Mouse (Mus musculus): Measurements from ENCODE around the gene 4933427D14Rik.

4933427D14Rik gene

GRCm38 (mm10) chr11:72207204-72207833, at the start of gene 4933427D14Rik, which contains the start of gene Txndc17:
4933427D14Rik (minus strand) TSS chr11:72207459.
Txndc17 (plus strand) TSS chr11:72207547.
- DNase-seq (ENCODE audit: low spot score), result peak; percentile 88

- DNase-seq (ENCODE audit: low spot score), result no peak
Observed at GRCm38 (mm10) chr11:72256441-72256840, 49.2 kb upstream of the 4933427D14Rik start.

GRCm38 (mm10) chr11:72255629-72256028, 48.4 kb upstream of the 4933427D14Rik start:
- no peak for DNase-seq (ENCODE audit: low spot score)

- no peak for DNase-seq (ENCODE audit: low spot score)
Observed at GRCm38 (mm10) chr11:72245196-72245753, 38.0 kb upstream of the 4933427D14Rik start.

GRCm38 (mm10) chr11:72240062-72240860, 33.0 kb upstream of the 4933427D14Rik start:
- DNase-seq (ENCODE audit: low spot score), result no peak

GRCm38 (mm10) chr11:72234013-72234412, 26.8 kb upstream of the 4933427D14Rik start:
- peak; percentile 38 for DNase-seq (ENCODE audit: low spot score)

GRCm38 (mm10) chr11:72232991-72233390, 25.7 kb upstream of the 4933427D14Rik start:
- DNase-seq (ENCODE audit: low spot score), result no peak

- no peak for DNase-seq (ENCODE audit: low spot score)
Observed at GRCm38 (mm10) chr11:72232068-72232467, 24.8 kb upstream of the 4933427D14Rik start.

GRCm38 (mm10) chr11:72228513-72228912, 21.3 kb upstream of the 4933427D14Rik start:
- DNase-seq (ENCODE audit: low spot score), result no peak

GRCm38 (mm10) chr11:72226901-72227300, 19.6 kb upstream of the 4933427D14Rik start:
- DNase-seq (ENCODE audit: low spot score), result no peak

GRCm38 (mm10) chr11:72226020-72226791, 18.9 kb upstream of the 4933427D14Rik start:
- DNase-seq (ENCODE audit: low spot score), result no peak

GRCm38 (mm10) chr11:72224865-72225264, 17.6 kb upstream of the 4933427D14Rik start:
- peak; percentile 74 for DNase-seq (ENCODE audit: low spot score)

- no peak for DNase-seq (ENCODE audit: low spot score)
Observed at GRCm38 (mm10) chr11:72223414-72223813, 16.2 kb upstream of the 4933427D14Rik start.

- DNase-seq (ENCODE audit: low spot score), result peak; percentile 50
Observed at GRCm38 (mm10) chr11:72221278-72221677, 14.0 kb upstream of the 4933427D14Rik start.

GRCm38 (mm10) chr11:72217116-72217515, 9.9 kb upstream of the 4933427D14Rik start:
- no peak for DNase-seq (ENCODE audit: low spot score)

- peak; percentile 76 for DNase-seq (ENCODE audit: low spot score)
Observed at GRCm38 (mm10) chr11:72215410-72215797, 8.1 kb upstream of the 4933427D14Rik start, which contains the start of gene Med31. Med31 (minus strand) TSS chr11:72215592.

GRCm38 (mm10) chr11:72214591-72215409, 7.5 kb upstream of the 4933427D14Rik start:
- peak; percentile 92 for DNase-seq (ENCODE audit: low spot score)

- no peak for DNase-seq (ENCODE audit: low spot score)
Observed at GRCm38 (mm10) chr11:72207834-72208377, 647 bp upstream of the 4933427D14Rik start.

GRCm38 (mm10) chr11:72206341-72207203, 687 bp downstream of the 4933427D14Rik start, which contains the start of gene Gm43951:
Gm43951 (minus strand) TSS chr11:72206840.
- DNase-seq (ENCODE audit: low spot score), result peak; percentile 33

- DNase-seq (ENCODE audit: low spot score), result no peak
Observed at GRCm38 (mm10) chr11:72205256-72205655, 2.0 kb downstream of the 4933427D14Rik start.

All from ovary, postnatal 36 days (tissue).